Mouse (Mus musculus) mesoderm, embryonic 11.5 days (tissue): ENCODE data around the gene Foxe1.

Source experiments
- DNase-seq: peaks from one replicate; pipeline ENCODE4 v3.0.0-alpha.2; 2012; ENCODE audit warnings: low read depth, low spot score

Gene Foxe1

GRCm38 (mm10) chr4:46343596-46344260, at the start of gene Foxe1:
Gene Foxe1 (plus strand): TSS chr4:46343609.
- DNase-seq: no peak

GRCm38 (mm10) chr4:46304071-46304470, 39.3 kb upstream of the Foxe1 start:
- no peak for DNase-seq

- DNase-seq: peak; percentile 54
Measured at GRCm38 (mm10) chr4:46304757-46305384, 38.5 kb upstream of the Foxe1 start.

- DNase-seq: no peak
Measured at GRCm38 (mm10) chr4:46305436-46305835, 38.0 kb upstream of the Foxe1 start.

GRCm38 (mm10) chr4:46307341-46307740, 36.1 kb upstream of the Foxe1 start:
- no peak for DNase-seq

GRCm38 (mm10) chr4:46307869-46308268, 35.5 kb upstream of the Foxe1 start:
- no peak for DNase-seq

GRCm38 (mm10) chr4:46311631-46312030, 31.8 kb upstream of the Foxe1 start:
- DNase-seq: no peak

GRCm38 (mm10) chr4:46321730-46322389, 21.5 kb upstream of the Foxe1 start:
- no peak for DNase-seq

- DNase-seq: no peak
Measured at GRCm38 (mm10) chr4:46322715-46323114, 20.7 kb upstream of the Foxe1 start.

- no peak for DNase-seq
Measured at GRCm38 (mm10) chr4:46328906-46329305, 14.5 kb upstream of the Foxe1 start.

GRCm38 (mm10) chr4:46335846-46336245, 7.6 kb upstream of the Foxe1 start:
- no peak for DNase-seq

GRCm38 (mm10) chr4:46337990-46338389, 5.4 kb upstream of the Foxe1 start:
- no peak for DNase-seq

GRCm38 (mm10) chr4:46339026-46339425, 4.4 kb upstream of the Foxe1 start:
- no peak for DNase-seq

GRCm38 (mm10) chr4:46339584-46339983, 3.8 kb upstream of the Foxe1 start:
- no peak for DNase-seq

GRCm38 (mm10) chr4:46341831-46342680, 1.4 kb upstream of the Foxe1 start:
- no peak for DNase-seq

- no peak for DNase-seq
Measured at GRCm38 (mm10) chr4:46342711-46343286, 610 bp upstream of the Foxe1 start.

GRCm38 (mm10) chr4:46344288-46344687, 879 bp downstream of the Foxe1 start:
- DNase-seq: no peak

- no peak for DNase-seq
Measured at GRCm38 (mm10) chr4:46345056-46345772, 1.8 kb downstream of the Foxe1 start.

GRCm38 (mm10) chr4:46345773-46346100, 2.3 kb downstream of the Foxe1 start:
- DNase-seq: no peak

- no peak for DNase-seq
Measured at GRCm38 (mm10) chr4:46346221-46346620, 2.8 kb downstream of the Foxe1 start.

GRCm38 (mm10) chr4:46347141-46347540, 3.7 kb downstream of the Foxe1 start:
- DNase-seq: no peak
